Mouse (Mus musculus) cerebellum, adult 2 months (tissue): Measurements from ENCODE around the gene Trpc7.

Experiments used
- CTCF ChIP-seq: fragments of 200-500 bp; IDR thresholded peaks from 2 replicates; pipeline ENCODE4 v1.5.1; 2011; ENCODE audit warnings: low read depth, mild to moderate bottlenecking, control low read depth, low read length, moderate library complexity, borderline replicate concordance; ENCODE audit not compliant: insufficient read depth
- POLR2A ChIP-seq: fragments of 200-500 bp; IDR thresholded peaks from 2 replicates; pipeline ENCODE4 v1.6.1; 2011; ENCODE audit warnings: low read length, control low read depth, borderline replicate concordance; ENCODE audit not compliant: insufficient read depth

- TF ChIP-seq POLR2A = no peak
- no peak for TF ChIP-seq CTCF
These were observed 139.9 kb downstream of the Trpc7 start for GRCm38 (mm10) chr13:56755871-56756270.
